Mouse (Mus musculus): ENCODE measurements around the gene Opn3.

Opn3 gene

GRCm38 (mm10) chr1:175692246-175692996, at the start of gene Opn3, which contains the start of gene Chml:
Gene Opn3, minus strand, starts transcription at chr1:175692776.
Gene Chml, minus strand, starts transcription at chr1:175692901.
- peak; percentile 98 for DNase-seq (ENCODE audit: low spot score)

- no peak for DNase-seq (ENCODE audit: low spot score)
Observed at GRCm38 (mm10) chr1:175725771-175726170, 33.2 kb upstream of the Opn3 start.

GRCm38 (mm10) chr1:175716832-175717231, 24.3 kb upstream of the Opn3 start:
- DNase-seq (ENCODE audit: low spot score): no peak

GRCm38 (mm10) chr1:175712338-175712909, 19.8 kb upstream of the Opn3 start:
- no peak for DNase-seq (ENCODE audit: low spot score)

GRCm38 (mm10) chr1:175708013-175708412, 15.4 kb upstream of the Opn3 start:
- DNase-seq (ENCODE audit: low spot score): no peak

- no peak for DNase-seq (ENCODE audit: low spot score)
Observed at GRCm38 (mm10) chr1:175707599-175707998, 15.0 kb upstream of the Opn3 start.

GRCm38 (mm10) chr1:175701145-175701544, 8.6 kb upstream of the Opn3 start:
- DNase-seq (ENCODE audit: low spot score): no peak

GRCm38 (mm10) chr1:175699796-175700195, 7.2 kb upstream of the Opn3 start:
- no peak for DNase-seq (ENCODE audit: low spot score)

- no peak for DNase-seq (ENCODE audit: low spot score)
Observed at GRCm38 (mm10) chr1:175699375-175699774, 6.8 kb upstream of the Opn3 start.

- no peak for DNase-seq (ENCODE audit: low spot score)
Observed at GRCm38 (mm10) chr1:175698293-175698692, 5.7 kb upstream of the Opn3 start, which contains the start of gene Wdr64. Gene Wdr64, plus strand, starts transcription at chr1:175698593.

GRCm38 (mm10) chr1:175693429-175693960, 919 bp upstream of the Opn3 start:
- DNase-seq (ENCODE audit: low spot score): peak; percentile 14

GRCm38 (mm10) chr1:175692997-175693361, 403 bp upstream of the Opn3 start:
- no peak for DNase-seq (ENCODE audit: low spot score)

- peak; percentile 25 for DNase-seq (ENCODE audit: low spot score)
Observed at GRCm38 (mm10) chr1:175691686-175692245, 810 bp downstream of the Opn3 start.

GRCm38 (mm10) chr1:175680995-175681394, 11.6 kb downstream of the Opn3 start:
- DNase-seq (ENCODE audit: low spot score): no peak

GRCm38 (mm10) chr1:175677459-175677858, 15.1 kb downstream of the Opn3 start:
- DNase-seq (ENCODE audit: low spot score): no peak

- DNase-seq (ENCODE audit: low spot score): no peak
Observed at GRCm38 (mm10) chr1:175675116-175675515, 17.5 kb downstream of the Opn3 start.

- no peak for DNase-seq (ENCODE audit: low spot score)
Observed at GRCm38 (mm10) chr1:175673563-175674325, 18.8 kb downstream of the Opn3 start.

- no peak for DNase-seq (ENCODE audit: low spot score)
Observed at GRCm38 (mm10) chr1:175671626-175672025, 20.9 kb downstream of the Opn3 start.

- no peak for DNase-seq (ENCODE audit: low spot score)
Observed at GRCm38 (mm10) chr1:175670042-175670441, 22.5 kb downstream of the Opn3 start.

GRCm38 (mm10) chr1:175669456-175669855, 23.1 kb downstream of the Opn3 start:
- no peak for DNase-seq (ENCODE audit: low spot score)

- peak; percentile 38 for DNase-seq (ENCODE audit: low spot score)
Observed at GRCm38 (mm10) chr1:175668666-175669405, 23.7 kb downstream of the Opn3 start.

- DNase-seq (ENCODE audit: low spot score): no peak
Observed at GRCm38 (mm10) chr1:175659900-175660299, 32.7 kb downstream of the Opn3 start.

All from MN1 (cell line).